Mouse (Mus musculus): ENCODE measurements around the gene Nr1h2. TPM values are rescaled to one million over a fixed set of nuclear protein-coding genes. Genes with fewer than 3 reads are reported as not detected.

The Nr1h2 gene
- polyA plus RNA-seq, 1 experiment from 2014 or later = 75.3 TPM

- WGBS = 63% methylated on average over 4 of the region's 4 CpGs
- ATAC-seq (ENCODE audit: borderline replicate concordance, extremely low read depth, low FRiP score, low TSS enrichment) = no peak
- Histone ChIP-seq H3K36me3 (no peaks in the 10 kb centered on the region), H3K4me2 (no peak overlapping the region), H3K4me3 (no peak overlapping the region), H3K27me3 (peaks cover 40% of the 10 kb centered on the region), H3K4me1 (peaks cover 29% of the 10 kb centered on the region), H3K9me3 (no peaks in the 10 kb centered on the region), H3K9ac (no peak overlapping the region), H3K27ac (no peak overlapping the region)
Observed at GRCm38 (mm10) chr7:44584265-44584804, 30.6 kb upstream of the Nr1h2 start.

GRCm38 (mm10) chr7:44583146-44583545 lies 29.4 kb upstream of the Nr1h2 start:
- Histone ChIP-seq H3K4me1 (peaks cover 17% of the 10 kb centered on the region), H3K27me3 (peaks cover 29% of the 10 kb centered on the region), H3K4me2 (no peak overlapping the region), H3K9me3 (no peaks in the 10 kb centered on the region), H3K9ac (no peak overlapping the region), H3K4me3 (no peak overlapping the region), H3K27ac (peak overlapping the region; percentile 94), H3K36me3 (no peaks in the 10 kb centered on the region)
- 21% methylated on average over 1 of the region's 1 CpGs for WGBS
- ATAC-seq (ENCODE audit: borderline replicate concordance, extremely low read depth, low FRiP score, low TSS enrichment) = peak; percentile 55

- H3K27me3 ChIP-seq = peaks cover 25% of the 10 kb centered on the region
- ATAC-seq (ENCODE audit: borderline replicate concordance, extremely low read depth, low FRiP score, low TSS enrichment) = peak; percentile 51
Observed at GRCm38 (mm10) chr7:44582709-44583108, 29.0 kb upstream of the Nr1h2 start.

GRCm38 (mm10) chr7:44581637-44582036 lies 27.9 kb upstream of the Nr1h2 start:
- 65% methylated on average over 6 of the region's 6 CpGs for whole genome bisulfite sequencing
- H3K27me3 ChIP-seq = peaks cover 14% of the 10 kb centered on the region
- no peaks in the 10 kb centered on the region for H3K36me3 ChIP-seq
- H3K4me3 ChIP-seq = no peak overlapping the region
- ATAC-seq (ENCODE audit: borderline replicate concordance, extremely low read depth, low FRiP score, low TSS enrichment) = no peak
- no peaks in the 10 kb centered on the region for H3K9me3 ChIP-seq
- H3K9ac ChIP-seq = no peak overlapping the region
- 0 out of 2 replicates have a peak overlapping the region, but pooled peaks have one; percentile 94 for H3K27ac ChIP-seq
- no peak overlapping the region for H3K4me2 ChIP-seq
- peaks cover 16% of the 10 kb centered on the region for H3K4me1 ChIP-seq

More at GRCm38 (mm10) chr7:44582709-44583108, 29.0 kb upstream of the Nr1h2 start:
- Histone ChIP-seq H3K36me3 (no peaks in the 10 kb centered on the region), H3K4me1 (peaks cover 16% of the 10 kb centered on the region), H3K9ac (no peak overlapping the region), H3K9me3 (no peaks in the 10 kb centered on the region), H3K4me2 (peak overlapping the region; percentile 33), H3K27ac (peak overlapping the region; percentile 94), H3K4me3 (no peak overlapping the region)
- 50% methylated on average over 5 of the region's 5 CpGs for WGBS

- H3K4me3 ChIP-seq = no peak overlapping the region
- H3K9ac ChIP-seq = no peak overlapping the region
- WGBS = 36% methylated on average over 5 of the region's 5 CpGs
- H3K27me3 ChIP-seq = no peaks in the 10 kb centered on the region
- H3K9me3 ChIP-seq = no peaks in the 10 kb centered on the region
- no peak overlapping the region for H3K27ac ChIP-seq
- no peak overlapping the region for H3K4me2 ChIP-seq
- H3K36me3 ChIP-seq = no peaks in the 10 kb centered on the region
- no peak for ATAC-seq (ENCODE audit: borderline replicate concordance, extremely low read depth, low FRiP score, low TSS enrichment)
- H3K4me1 ChIP-seq = no peaks in the 10 kb centered on the region
Observed at GRCm38 (mm10) chr7:44576333-44576844, 22.6 kb upstream of the Nr1h2 start.

GRCm38 (mm10) chr7:44572956-44573484 lies 19.3 kb upstream of the Nr1h2 start:
- Histone ChIP-seq H3K4me2 (no peak overlapping the region; the same call in 1 of the 2 replicates), H3K9me3 (no peaks in the 10 kb centered on the region), H3K9ac (no peak overlapping the region), H3K4me1 (no peaks in the 10 kb centered on the region), H3K27me3 (no peaks in the 10 kb centered on the region), H3K27ac (no peak overlapping the region), H3K4me3 (no peak overlapping the region), H3K36me3 (no peaks in the 10 kb centered on the region)
- 78% methylated on average over 5 of the region's 5 CpGs for WGBS
- ATAC-seq (ENCODE audit: borderline replicate concordance, extremely low read depth, low FRiP score, low TSS enrichment) = no peak

GRCm38 (mm10) chr7:44572213-44572701 lies 18.5 kb upstream of the Nr1h2 start, which contains the start of gene Napsa:
Gene Napsa, plus strand, starts transcription at chr7:44572380.
- ATAC-seq (ENCODE audit: borderline replicate concordance, extremely low read depth, low FRiP score, low TSS enrichment) = peak; percentile 58

GRCm38 (mm10) chr7:44571811-44572210 lies 18.1 kb upstream of the Nr1h2 start:
- ATAC-seq (ENCODE audit: borderline replicate concordance, extremely low read depth, low FRiP score, low TSS enrichment) = no peak
- H3K9me3 ChIP-seq = no peaks in the 10 kb centered on the region
- H3K27me3 ChIP-seq = no peaks in the 10 kb centered on the region
- peak overlapping the region; percentile 17; the same call in 1 of the 2 replicates for H3K27ac ChIP-seq
- H3K9ac ChIP-seq = no peak overlapping the region
- H3K4me1 ChIP-seq = no peaks in the 10 kb centered on the region
- H3K4me3 ChIP-seq = no peak overlapping the region
- no peak overlapping the region for H3K4me2 ChIP-seq
- WGBS = 62% methylated on average over 4 of the region's 4 CpGs
- H3K36me3 ChIP-seq = no peaks in the 10 kb centered on the region

More at GRCm38 (mm10) chr7:44572213-44572701, 18.5 kb upstream of the Nr1h2 start, which contains the start of gene Napsa:
- Histone ChIP-seq H3K27ac (peak within 1 kb of the TSS; percentile 17; the same call in 1 of the 2 replicates), H3K36me3 (no peaks in the 10 kb centered on the region), H3K4me3 (no peak within 1 kb of the TSS), H3K27me3 (no peaks in the 10 kb centered on the region), H3K9ac (no peak within 1 kb of the TSS), H3K9me3 (no peaks in the 10 kb centered on the region), H3K4me1 (no peaks in the 10 kb centered on the region), H3K4me2 (no peak within 1 kb of the TSS; the same call in 1 of the 2 replicates)
- WGBS = 42% methylated on average over 7 of the region's 7 CpGs

GRCm38 (mm10) chr7:44570989-44571388 lies 17.2 kb upstream of the Nr1h2 start:
- no peak overlapping the region for H3K27ac ChIP-seq
- no peak overlapping the region for H3K4me2 ChIP-seq
- WGBS = 75% methylated on average over 6 of the region's 6 CpGs

GRCm38 (mm10) chr7:44568803-44569202 lies 15.1 kb upstream of the Nr1h2 start:
- no peak overlapping the region for H3K27ac ChIP-seq
- WGBS = 35% methylated on average over 9 of the region's 9 CpGs
- no peak overlapping the region for H3K4me3 ChIP-seq
- H3K4me1 ChIP-seq = no peaks in the 10 kb centered on the region
- H3K4me2 ChIP-seq = no peak overlapping the region
- H3K36me3 ChIP-seq = no peaks in the 10 kb centered on the region
- no peak overlapping the region for H3K9ac ChIP-seq
- no peaks in the 10 kb centered on the region for H3K9me3 ChIP-seq
- H3K27me3 ChIP-seq = no peaks in the 10 kb centered on the region
- no peak for ATAC-seq (ENCODE audit: borderline replicate concordance, extremely low read depth, low FRiP score, low TSS enrichment)

More at GRCm38 (mm10) chr7:44570989-44571388, 17.2 kb upstream of the Nr1h2 start:
- ATAC-seq (ENCODE audit: borderline replicate concordance, extremely low read depth, low FRiP score, low TSS enrichment) = no peak
- Histone ChIP-seq H3K27me3 (no peaks in the 10 kb centered on the region), H3K36me3 (no peaks in the 10 kb centered on the region), H3K4me1 (no peaks in the 10 kb centered on the region), H3K9ac (no peak overlapping the region), H3K9me3 (no peaks in the 10 kb centered on the region), H3K4me3 (no peak overlapping the region)

- Histone ChIP-seq H3K27me3 (no peaks in the 10 kb centered on the region), H3K36me3 (no peaks in the 10 kb centered on the region), H3K27ac (no peak overlapping the region), H3K4me1 (no peaks in the 10 kb centered on the region), H3K9me3 (no peaks in the 10 kb centered on the region), H3K4me3 (no peak overlapping the region), H3K9ac (no peak overlapping the region), H3K4me2 (no peak overlapping the region)
- 59% methylated on average over 6 of the region's 6 CpGs for WGBS
- ATAC-seq (ENCODE audit: borderline replicate concordance, extremely low read depth, low FRiP score, low TSS enrichment) = no peak
Observed at GRCm38 (mm10) chr7:44565414-44565813, 11.7 kb upstream of the Nr1h2 start.

GRCm38 (mm10) chr7:44564486-44564885 lies 10.7 kb upstream of the Nr1h2 start:
- H3K4me3 ChIP-seq = no peak overlapping the region
- no peaks in the 10 kb centered on the region for H3K36me3 ChIP-seq
- no peaks in the 10 kb centered on the region for H3K9me3 ChIP-seq
- no peak overlapping the region for H3K9ac ChIP-seq
- WGBS = 81% methylated on average over 10 of the region's 10 CpGs
- no peak overlapping the region for H3K27ac ChIP-seq
- no peaks in the 10 kb centered on the region for H3K27me3 ChIP-seq
- ATAC-seq (ENCODE audit: borderline replicate concordance, extremely low read depth, low FRiP score, low TSS enrichment) = no peak
- H3K4me2 ChIP-seq = no peak overlapping the region
- H3K4me1 ChIP-seq = no peaks in the 10 kb centered on the region

All from lung, embryonic 15.5 days (tissue).